Mouse (Mus musculus) embryonic facial prominence, embryonic 13.5 days (tissue): ENCODE measurements around the gene Gm813. TPM values are rescaled to one million over a fixed set of nuclear protein-coding genes. Genes with fewer than 3 reads are reported as not detected.

Experiments
- ATAC-seq: fragments of 200-750 bp; cut with Nextera tagmentation; 2 replicates; pipeline ENCODE4 v1.8.0; 2017; ENCODE audit warnings: low read depth; ENCODE audit not compliant: insufficient number of reproducible peaks, insufficient read depth, low FRiP score, low TSS enrichment
- H3K27ac ChIP-seq: fragments of 300-500 bp; sonication (generic); 2 replicates; pipeline ENCODE4 v1.5.1; 2015; ENCODE audit warnings: moderate library complexity, mild to moderate bottlenecking, inconsistent platforms
- H3K27me3 ChIP-seq: fragments of 300-500 bp; sonication (generic); 2 replicates; pipeline ENCODE4 v1.6.1; 2015; ENCODE audit warnings: mild to moderate bottlenecking, inconsistent platforms
- H3K36me3 ChIP-seq: fragments of 300-500 bp; sonication (generic); 2 replicates; pipeline ENCODE4 v1.6.1; 2015; ENCODE audit warnings: mild to moderate bottlenecking, inconsistent platforms
- H3K4me1 ChIP-seq: fragments of 300-500 bp; sonication (generic); 2 replicates; pipeline ENCODE4 v1.6.1; 2015; ENCODE audit warnings: inconsistent platforms
- H3K4me2 ChIP-seq: fragments of 300-500 bp; sonication (generic); 2 replicates; pipeline ENCODE4 v1.6.1; 2015; ENCODE audit warnings: moderate library complexity, mild to moderate bottlenecking, inconsistent platforms
- H3K4me3 ChIP-seq: fragments of 300-500 bp; sonication (generic); 2 replicates; pipeline ENCODE4 v1.5.1; 2015; ENCODE audit warnings: mild to moderate bottlenecking, inconsistent platforms
- H3K9ac ChIP-seq: fragments of 300-500 bp; sonication (generic); 2 replicates; pipeline ENCODE4 v1.6.1; 2015; ENCODE audit warnings: mild to moderate bottlenecking, inconsistent platforms
- H3K9me3 ChIP-seq: fragments of 300-500 bp; sonication (generic); 2 replicates; pipeline ENCODE4 v1.6.1; 2016; ENCODE audit warnings: inconsistent platforms
- WGBS: fragments of 180-500 bp; shearing (Covaris S2); methylation state at CpG from one replicate; pipeline ENCODE4 v1.1.7; 2015; ENCODE audit warnings: mixed read lengths; 5-methylcytosine and 5-hydroxymethylcytosine counted together
- polyA plus RNA-seq: library from polyadenylated mRNA; unstranded; fragments of >200 nt; fragmentation: Nextera tagmentation; extraction: Ambion mirVana; gene quantifications from 2 replicates; pipeline ENCODE4 v1.2.1, GENCODE M21; 2015

The Gm813 gene
- polyA plus RNA-seq, 1 experiment from 2014 or later: not detected

DNA sequence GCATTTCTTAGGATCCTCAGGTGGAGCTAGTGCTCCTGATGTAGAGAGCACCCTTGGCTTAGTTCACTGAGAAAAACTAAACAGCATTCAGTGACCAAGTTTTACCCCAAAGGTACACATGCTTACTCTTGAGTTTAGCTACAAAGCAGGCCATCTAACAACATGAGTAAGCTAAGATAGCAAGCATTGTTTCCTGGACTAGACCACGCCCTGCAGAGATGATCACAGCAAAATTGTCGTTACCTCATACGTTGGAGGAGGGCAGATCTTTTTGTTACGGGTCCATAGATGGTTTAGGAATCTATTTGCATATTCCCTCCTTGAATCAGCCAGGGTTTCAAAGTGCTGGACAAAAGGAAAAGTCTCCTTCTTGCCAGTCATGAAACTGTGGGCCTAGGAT is 20.7 kb upstream of the Gm813 start:
- ATAC-seq: no peak
- 80% methylated on average over 4 of the region's 4 CpGs for WGBS
- no peak overlapping the region for H3K4me3 ChIP-seq
- H3K4me1 ChIP-seq: no peaks in the 10 kb centered on the region; the same call in 1 of the 2 replicates
- H3K36me3 ChIP-seq: no peaks in the 10 kb centered on the region
- no peak overlapping the region for H3K4me2 ChIP-seq
- no peak overlapping the region for H3K9ac ChIP-seq
- no peaks in the 10 kb centered on the region for H3K27me3 ChIP-seq
- H3K27ac ChIP-seq: no peak overlapping the region
- no peaks in the 10 kb centered on the region for H3K9me3 ChIP-seq

DNA sequence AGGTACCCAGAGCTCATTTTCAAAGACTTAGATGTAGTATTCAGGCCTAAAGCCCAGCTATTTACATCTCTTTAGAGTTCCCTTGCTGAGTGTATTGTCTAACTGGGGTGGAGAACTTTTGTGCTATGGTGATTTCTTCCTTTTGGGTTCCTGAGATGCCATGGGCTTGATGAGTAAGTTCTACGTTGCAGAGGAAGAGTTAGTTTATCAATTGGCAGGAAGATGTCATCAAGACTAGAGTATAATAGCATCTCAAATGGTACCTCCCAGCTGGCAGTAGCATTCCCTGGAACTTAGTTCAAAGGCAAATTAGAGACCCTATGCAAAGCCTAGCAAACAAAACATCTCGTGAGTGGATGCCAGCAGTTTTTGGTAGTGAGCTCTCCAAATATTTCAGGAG is 19.1 kb upstream of the Gm813 start:
- Histone ChIP-seq H3K4me2 (no peak overlapping the region), H3K9me3 (no peaks in the 10 kb centered on the region), H3K36me3 (no peaks in the 10 kb centered on the region), H3K4me1 (no peaks in the 10 kb centered on the region; the same call in 1 of the 2 replicates), H3K4me3 (no peak overlapping the region), H3K9ac (no peak overlapping the region), H3K27me3 (no peaks in the 10 kb centered on the region), H3K27ac (no peak overlapping the region)
- ATAC-seq: no peak
- 58% methylated on average over 2 of the region's 2 CpGs for WGBS

DNA sequence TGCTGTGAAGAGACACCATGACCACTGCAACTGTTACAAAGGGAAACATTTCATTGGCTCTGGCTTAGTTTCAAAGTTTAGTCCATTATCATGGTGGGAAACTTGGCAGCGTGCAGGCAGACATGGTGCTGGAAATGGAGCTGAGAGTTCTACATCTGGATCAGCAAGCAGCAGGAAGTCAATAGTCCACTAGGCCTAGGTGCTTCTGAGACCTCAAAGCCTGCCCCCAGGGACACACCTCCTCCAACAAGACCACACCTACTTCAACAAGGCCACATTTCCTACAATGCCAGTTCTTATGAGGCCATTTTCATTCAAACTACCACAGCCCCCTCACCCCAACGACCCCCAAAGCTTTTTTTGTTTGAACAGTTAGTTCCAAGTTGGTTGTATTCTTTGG is 13.0 kb upstream of the Gm813 start:
- Histone ChIP-seq H3K27ac (no peak overlapping the region), H3K4me2 (no peak overlapping the region), H3K4me3 (no peak overlapping the region), H3K36me3 (no peaks in the 10 kb centered on the region), H3K4me1 (no peaks in the 10 kb centered on the region), H3K27me3 (no peaks in the 10 kb centered on the region), H3K9ac (no peak overlapping the region), H3K9me3 (no peaks in the 10 kb centered on the region)
- WGBS: 64% methylated on average over 2 of the region's 2 CpGs
- no peak for ATAC-seq

DNA sequence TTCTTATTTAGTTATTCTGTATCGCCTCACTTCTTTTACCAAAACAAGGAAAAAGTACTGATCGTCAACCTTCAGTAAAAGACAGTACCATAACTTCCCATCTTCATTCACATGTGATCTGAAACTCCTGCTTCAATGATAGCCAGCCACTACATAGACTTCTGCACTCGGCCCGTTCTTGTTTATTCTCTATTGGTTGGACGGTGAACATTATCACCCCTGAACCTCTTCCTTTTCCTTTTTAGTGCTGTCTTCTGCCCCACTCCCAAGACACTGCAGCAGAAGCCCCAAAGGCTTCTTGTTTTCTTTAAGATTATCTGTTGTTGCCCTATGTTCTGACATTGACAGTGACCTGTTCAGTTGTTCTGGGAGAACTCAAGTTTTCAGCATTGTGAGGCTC is 12.2 kb upstream of the Gm813 start:
- Histone ChIP-seq H3K9me3 (no peaks in the 10 kb centered on the region), H3K27me3 (no peaks in the 10 kb centered on the region), H3K4me1 (no peaks in the 10 kb centered on the region), H3K36me3 (no peaks in the 10 kb centered on the region), H3K4me2 (no peak overlapping the region), H3K4me3 (no peak overlapping the region), H3K9ac (no peak overlapping the region), H3K27ac (no peak overlapping the region)
- no peak for ATAC-seq
- WGBS: 88% methylated on average over 5 of the region's 5 CpGs

DNA sequence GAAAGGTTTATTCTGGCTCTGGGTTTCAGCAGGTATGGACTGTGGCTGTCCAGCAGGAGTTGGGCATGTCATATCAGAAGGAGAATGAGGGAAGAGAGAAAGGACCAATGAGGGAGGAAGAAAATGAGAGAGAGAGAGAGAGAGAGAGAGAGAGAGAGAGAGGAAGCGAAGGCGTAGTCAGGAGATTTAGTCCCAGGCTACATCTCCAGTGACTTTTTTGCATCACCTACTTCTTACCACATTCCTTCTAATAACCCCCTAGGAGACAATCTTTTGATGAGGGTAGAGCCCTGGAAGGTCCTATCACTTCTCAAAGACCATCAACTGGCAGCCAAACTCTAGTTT is 11.5 kb upstream of the Gm813 start:
- H3K4me1 ChIP-seq: no peaks in the 10 kb centered on the region

DNA sequence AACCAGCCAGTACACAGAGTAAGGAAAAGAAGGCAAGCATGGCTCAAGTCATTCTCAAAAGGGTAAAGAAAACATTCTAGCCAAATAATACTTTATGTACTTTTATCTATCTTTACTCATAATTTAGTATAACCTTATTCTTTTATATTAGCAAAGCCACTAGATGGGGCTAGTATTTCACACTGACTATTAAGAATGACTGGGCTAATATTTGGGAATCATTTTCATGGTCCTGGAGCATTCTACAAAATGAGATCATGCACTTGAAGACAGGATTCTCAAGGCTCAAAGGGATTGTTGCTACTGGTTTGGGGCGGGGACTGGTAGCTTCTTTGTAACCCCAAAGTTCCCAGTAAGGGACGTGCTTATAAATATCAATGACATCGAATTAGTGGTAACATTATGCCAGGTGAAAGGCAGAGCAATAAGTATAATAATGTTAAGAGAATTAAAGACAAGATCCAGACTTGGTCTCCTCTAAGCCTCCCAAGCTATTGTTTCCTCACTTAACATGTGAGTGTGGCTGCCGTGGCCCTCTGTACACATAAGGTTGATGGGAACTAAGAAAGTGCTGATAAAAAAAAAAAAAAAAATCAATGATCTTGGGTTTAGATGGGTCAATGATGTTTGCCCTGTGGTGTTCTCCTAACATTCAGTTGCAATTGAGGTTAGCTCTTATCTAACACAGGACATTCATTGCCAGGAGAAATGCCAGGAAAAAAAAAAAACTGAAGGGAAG is 11.0 kb upstream of the Gm813 start:
- Histone ChIP-seq H3K36me3 (no peaks in the 10 kb centered on the region), H3K9ac (no peak overlapping the region)
- 83% methylated on average over 4 of the region's 4 CpGs for WGBS

More for the DNA sequence above, 11.5 kb upstream of the Gm813 start:
- 88% methylated on average over 2 of the region's 2 CpGs for WGBS
- H3K36me3 ChIP-seq: no peaks in the 10 kb centered on the region
- no peak overlapping the region for H3K27ac ChIP-seq
- no peak overlapping the region for H3K4me2 ChIP-seq
- no peaks in the 10 kb centered on the region for H3K9me3 ChIP-seq
- H3K27me3 ChIP-seq: no peaks in the 10 kb centered on the region
- no peak overlapping the region for H3K4me3 ChIP-seq
- ATAC-seq: no peak
- no peak overlapping the region for H3K9ac ChIP-seq

DNA sequence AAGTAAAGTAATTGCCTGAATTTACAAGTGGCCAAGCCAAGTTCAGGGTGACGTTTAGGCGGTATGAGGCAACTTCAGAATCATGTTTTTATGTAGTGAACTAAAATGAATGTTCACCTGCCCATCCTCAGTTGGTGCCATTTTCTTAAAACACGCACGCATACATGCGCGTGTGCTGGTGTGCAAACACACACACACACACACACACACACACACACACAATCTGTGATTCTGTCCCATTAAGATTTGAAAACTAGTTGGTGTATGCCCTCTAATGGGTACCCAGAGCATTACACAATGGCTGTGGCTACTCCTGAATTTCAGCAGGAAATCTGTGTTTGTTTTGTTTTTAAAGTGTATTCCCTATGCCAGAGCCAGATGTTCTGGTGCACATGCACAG is 7.2 kb upstream of the Gm813 start:
- H3K4me2 ChIP-seq: no peak overlapping the region
- no peaks in the 10 kb centered on the region for H3K9me3 ChIP-seq
- no peak overlapping the region for H3K27ac ChIP-seq
- 92% methylated on average over 6 of the region's 6 CpGs for WGBS
- H3K36me3 ChIP-seq: no peaks in the 10 kb centered on the region
- no peak overlapping the region for H3K4me3 ChIP-seq
- ATAC-seq: no peak
- H3K27me3 ChIP-seq: no peaks in the 10 kb centered on the region
- no peaks in the 10 kb centered on the region for H3K4me1 ChIP-seq
- H3K9ac ChIP-seq: no peak overlapping the region

More for the DNA sequence above, 11.0 kb upstream of the Gm813 start:
- Histone ChIP-seq H3K4me2 (no peak overlapping the region), H3K4me3 (no peak overlapping the region), H3K9me3 (no peaks in the 10 kb centered on the region), H3K27ac (no peak overlapping the region), H3K27me3 (no peaks in the 10 kb centered on the region), H3K4me1 (no peaks in the 10 kb centered on the region)
- ATAC-seq: no peak

DNA sequence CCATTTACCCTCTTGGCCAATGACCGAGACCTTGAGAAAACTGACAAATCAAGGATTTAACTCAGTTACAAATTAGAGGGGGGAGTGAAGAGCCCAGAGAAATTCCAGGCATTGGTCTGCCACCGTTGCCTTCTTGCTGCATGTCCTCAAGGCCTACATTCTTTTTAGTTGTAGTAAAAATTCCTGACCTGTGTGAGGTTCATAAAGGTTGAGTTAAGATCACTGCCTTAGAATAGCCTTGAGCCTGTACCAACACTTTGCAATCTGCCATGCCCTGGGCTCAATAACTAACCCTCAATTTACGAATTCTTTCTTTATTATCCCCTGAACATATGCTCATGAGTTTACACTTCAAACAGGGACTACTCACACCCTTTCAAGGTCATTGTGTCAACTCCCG is 6.3 kb upstream of the Gm813 start:
- no peak overlapping the region for H3K9ac ChIP-seq
- no peaks in the 10 kb centered on the region for H3K36me3 ChIP-seq
- H3K9me3 ChIP-seq: no peaks in the 10 kb centered on the region
- ATAC-seq: no peak
- no peak overlapping the region for H3K4me3 ChIP-seq
- WGBS: 70% methylated on average over 4 of the region's 4 CpGs
- no peaks in the 10 kb centered on the region for H3K27me3 ChIP-seq
- H3K27ac ChIP-seq: no peak overlapping the region
- no peaks in the 10 kb centered on the region for H3K4me1 ChIP-seq
- no peak overlapping the region for H3K4me2 ChIP-seq

DNA sequence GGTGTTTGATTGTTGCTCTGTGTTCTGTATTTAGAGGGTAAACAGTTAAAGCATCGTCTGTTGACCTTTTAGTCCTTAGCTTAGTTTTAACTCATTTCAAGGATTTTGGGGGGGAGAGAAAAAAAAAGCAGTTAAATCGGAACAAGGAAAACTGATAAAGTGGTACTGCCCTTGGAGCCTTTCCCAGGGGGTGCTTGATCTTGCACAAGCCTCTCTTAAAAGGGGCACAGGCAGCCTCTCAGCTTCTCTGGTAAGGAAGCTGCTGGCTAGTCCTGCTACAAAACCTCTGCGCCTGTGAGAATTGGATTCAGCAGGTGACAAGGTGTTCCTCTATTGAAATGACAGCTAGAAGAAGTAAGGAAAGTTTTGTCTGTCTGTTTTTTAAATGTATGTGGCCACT is 5.6 kb upstream of the Gm813 start:
- no peaks in the 10 kb centered on the region for H3K4me1 ChIP-seq
- WGBS: 87% methylated on average over 3 of the region's 3 CpGs
- no peaks in the 10 kb centered on the region for H3K27me3 ChIP-seq
- H3K9me3 ChIP-seq: no peaks in the 10 kb centered on the region
- H3K36me3 ChIP-seq: no peaks in the 10 kb centered on the region
- H3K9ac ChIP-seq: no peak overlapping the region
- H3K4me3 ChIP-seq: no peak overlapping the region
- no peak overlapping the region for H3K27ac ChIP-seq
- no peak overlapping the region for H3K4me2 ChIP-seq
- ATAC-seq: no peak

DNA sequence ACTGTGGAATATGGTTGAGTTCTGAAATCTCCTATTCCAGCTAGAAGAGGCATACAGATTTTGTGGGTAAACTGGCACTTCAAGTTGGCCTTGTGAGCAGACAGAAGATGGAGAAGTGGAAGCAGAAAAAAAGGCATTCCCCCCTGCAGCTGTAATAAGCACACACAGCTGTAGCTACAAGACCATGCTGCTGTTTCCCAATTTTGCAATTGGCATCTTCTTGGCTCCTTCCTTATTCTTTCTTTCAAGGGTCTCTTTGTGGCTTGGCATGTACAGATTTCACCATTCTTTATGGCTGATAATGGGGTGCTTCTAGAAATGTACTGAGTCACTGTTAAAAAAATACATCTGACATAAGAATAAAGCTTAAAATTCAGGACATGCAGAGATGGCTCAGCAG is 568 bp upstream of the Gm813 start:
- H3K27ac ChIP-seq: no peak overlapping the region
- H3K9ac ChIP-seq: no peak overlapping the region
- H3K9me3 ChIP-seq: no peaks in the 10 kb centered on the region
- no peak overlapping the region for H3K4me3 ChIP-seq
- H3K27me3 ChIP-seq: no peaks in the 10 kb centered on the region
- no peaks in the 10 kb centered on the region for H3K4me1 ChIP-seq
- H3K4me2 ChIP-seq: no peak overlapping the region
- no peaks in the 10 kb centered on the region for H3K36me3 ChIP-seq
- no peak for ATAC-seq

DNA sequence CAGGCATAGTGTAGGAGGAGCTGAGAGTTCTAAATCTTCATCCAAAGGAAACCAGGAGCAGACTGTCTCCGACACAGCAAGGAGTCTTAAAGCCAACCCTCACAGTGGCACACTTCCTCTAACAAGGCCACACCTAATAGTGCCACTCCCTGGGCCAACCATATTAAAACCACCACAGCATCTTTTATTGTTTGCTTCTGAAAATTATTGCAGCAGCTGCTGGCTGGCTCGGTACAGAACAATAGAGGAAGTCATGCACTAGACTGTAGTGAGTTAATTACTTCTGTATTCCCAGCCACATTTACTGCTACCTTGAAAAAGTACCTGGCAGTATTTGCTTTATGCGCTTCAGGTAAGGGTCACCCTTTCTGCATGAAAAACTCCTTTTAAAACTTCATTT is 3.8 kb downstream of the Gm813 start:
- H3K27me3 ChIP-seq: no peaks in the 10 kb centered on the region
- H3K27ac ChIP-seq: no peak overlapping the region
- H3K36me3 ChIP-seq: no peaks in the 10 kb centered on the region
- no peaks in the 10 kb centered on the region for H3K4me1 ChIP-seq
- ATAC-seq: no peak
- H3K4me3 ChIP-seq: no peak overlapping the region
- no peaks in the 10 kb centered on the region for H3K9me3 ChIP-seq
- H3K4me2 ChIP-seq: no peak overlapping the region
- H3K9ac ChIP-seq: no peak overlapping the region
- 78% methylated on average over 3 of the region's 3 CpGs for WGBS

DNA sequence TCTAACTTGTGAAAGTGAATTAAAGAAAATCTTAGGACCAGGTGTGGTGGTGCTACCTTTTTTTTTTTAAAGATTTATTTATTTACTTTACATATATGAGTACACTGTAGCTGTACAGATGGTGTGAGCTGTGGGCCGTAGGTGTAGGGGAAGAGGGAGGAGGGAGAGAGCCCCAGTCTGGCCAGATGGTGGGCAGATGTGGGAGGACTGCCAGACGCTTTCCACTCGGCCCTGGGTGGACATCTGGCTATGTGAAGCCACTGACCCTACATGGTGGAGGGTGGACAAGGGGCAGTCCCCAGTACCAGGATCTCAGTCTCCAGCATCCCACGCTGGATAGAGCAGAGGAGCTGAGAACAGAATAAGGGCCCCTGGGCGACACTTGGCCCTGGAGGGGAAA is 9.7 kb downstream of the Gm813 start:
- WGBS: 32% methylated on average over 5 of the region's 5 CpGs
- no peak overlapping the region for H3K4me2 ChIP-seq
- H3K36me3 ChIP-seq: no peaks in the 10 kb centered on the region
- H3K27ac ChIP-seq: no peak overlapping the region
- H3K4me3 ChIP-seq: no peak overlapping the region
- no peak overlapping the region for H3K9ac ChIP-seq
- no peaks in the 10 kb centered on the region for H3K27me3 ChIP-seq
- ATAC-seq: no peak; the same call in 1 of the 2 replicates
- no peaks in the 10 kb centered on the region for H3K4me1 ChIP-seq
- H3K9me3 ChIP-seq: no peaks in the 10 kb centered on the region

DNA sequence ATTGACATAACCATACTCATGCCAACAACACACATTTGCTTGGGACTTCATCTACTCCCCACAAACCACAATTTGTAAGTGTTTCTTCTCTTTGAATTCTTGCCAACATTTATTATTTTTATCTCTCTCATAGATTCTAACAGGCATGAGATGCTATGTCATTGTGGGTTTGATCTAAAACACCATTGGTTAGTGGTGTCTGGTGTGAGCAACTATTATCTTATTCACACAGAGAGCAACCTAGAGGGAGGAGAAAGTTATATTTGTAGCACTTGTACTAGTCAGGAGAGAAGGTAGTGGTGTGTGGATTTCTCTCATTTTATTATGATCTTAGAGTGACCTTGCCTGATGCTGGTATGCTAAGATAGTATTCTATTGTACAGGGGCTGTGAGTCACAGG is 12.1 kb downstream of the Gm813 start:
- no peaks in the 10 kb centered on the region for H3K9me3 ChIP-seq
- ATAC-seq: no peak
- H3K4me3 ChIP-seq: no peak overlapping the region
- no peaks in the 10 kb centered on the region for H3K27me3 ChIP-seq
- no peak overlapping the region for H3K9ac ChIP-seq
- no peak overlapping the region for H3K27ac ChIP-seq
- no peak overlapping the region for H3K4me2 ChIP-seq
- no peaks in the 10 kb centered on the region for H3K4me1 ChIP-seq
- no peaks in the 10 kb centered on the region for H3K36me3 ChIP-seq
